Mouse (Mus musculus) liver, postnatal 0 days (tissue): ENCODE measurements around the gene Foxc2. TPM values are rescaled to one million over a fixed set of nuclear protein-coding genes. Genes with fewer than 3 reads are reported as not detected.

Source experiments
- ATAC-seq: fragments of 200-750 bp; cut with Nextera tagmentation; 2 replicates; pipeline ENCODE4 v1.8.0; 2017; ENCODE audit warnings: mild to moderate bottlenecking, moderate library complexity
- DNase-seq: peaks from one replicate; pipeline ENCODE4 v3.0.0-alpha.2; 2016
- H3K27ac ChIP-seq: fragments of 300-500 bp; sonication (generic); 2 replicates; pipeline ENCODE4 v1.5.1; 2014; ENCODE audit warnings: antibody characterized with exemption, moderate library complexity, mild to moderate bottlenecking, low read depth
- H3K27me3 ChIP-seq: fragments of 300-500 bp; sonication (generic); 2 replicates; pipeline ENCODE4 v1.6.1; 2014; ENCODE audit warnings: low read length, control low read depth, mixed read lengths; ENCODE audit not compliant: insufficient read depth
- H3K36me3 ChIP-seq: fragments of 300-500 bp; sonication (generic); replicated peaks from 2 replicates; pipeline ENCODE4 v1.6.1; 2014; ENCODE audit warnings: mild to moderate bottlenecking, control low read depth, low read length, moderate library complexity, mixed read lengths; ENCODE audit not compliant: insufficient read depth
- H3K4me1 ChIP-seq: fragments of 300-500 bp; sonication (generic); 2 replicates; pipeline ENCODE4 v1.6.1; 2014; ENCODE audit warnings: antibody characterized with exemption, mild to moderate bottlenecking, control low read depth; ENCODE audit not compliant: insufficient read depth
- H3K4me2 ChIP-seq: fragments of 300-500 bp; sonication (generic); 2 replicates; pipeline ENCODE4 v1.6.1; 2014; ENCODE audit warnings: low read depth, mild to moderate bottlenecking, low read length, moderate library complexity, mixed read lengths
- H3K4me3 ChIP-seq: fragments of 300-500 bp; sonication (generic); 2 replicates; pipeline ENCODE4 v1.5.1; 2014; ENCODE audit warnings: low read depth, low read length
- H3K9ac ChIP-seq: fragments of 300-500 bp; sonication (generic); replicated peaks from 2 replicates; pipeline ENCODE4 v1.6.1; 2014; ENCODE audit warnings: mild to moderate bottlenecking, moderate library complexity
- H3K9me3 ChIP-seq: fragments of 300-500 bp; sonication (generic); 2 replicates; pipeline ENCODE4 v1.6.1; 2016; ENCODE audit warnings: mild to moderate bottlenecking, control low read depth, low read length, mixed read lengths
- CTCF ChIP-seq: sonication (generic); IDR thresholded peaks from 2 replicates; pipeline ENCODE4 v1.5.1; 2016; ENCODE audit warnings: antibody characterized with exemption, low read depth
- EP300 ChIP-seq: IDR thresholded peaks from 2 replicates; pipeline ENCODE4 v1.6.1; 2016; ENCODE audit warnings: antibody characterized with exemption, low read depth, mild to moderate bottlenecking
- WGBS: fragments of 180-500 bp; shearing (Covaris S2); extraction: QIAGEN DNeasy Blood & Tissue Kit; methylation state at CpG from one replicate; pipeline ENCODE4 v1.1.7; 2014; ENCODE audit not compliant: insufficient replicate concordance; 5-methylcytosine and 5-hydroxymethylcytosine counted together
- polyA plus RNA-seq: library from polyadenylated mRNA; unstranded; fragments of >200 nt; fragmentation: Nextera tagmentation; extraction: Ambion mirVana; gene quantifications from 2 replicates; pipeline ENCODE4 v1.2.1, GENCODE M21; 2015

Gene Foxc2
- polyA plus RNA-seq, 1 experiment from 2014 or later = 0.05 TPM

- no peak for DNase-seq
- Histone ChIP-seq H3K9ac (no peak overlapping the region), H3K4me1 (peaks cover 8% of the 10 kb centered on the region; the same call in 1 of the 2 replicates), H3K9me3 (no peaks in the 10 kb centered on the region), H3K27ac (no peak overlapping the region), H3K4me2 (no peak overlapping the region), H3K36me3 (no peaks in the 10 kb centered on the region), H3K27me3 (peaks cover 100% of the 10 kb centered on the region), H3K4me3 (no peak overlapping the region)
- no peak for ATAC-seq
- TF ChIP-seq EP300 = no peak
- TF ChIP-seq CTCF = no peak
- 8% methylated on average over 6 of the region's 6 CpGs for WGBS
Observed at GRCm38 (mm10) chr8:121126191-121126590, 10.2 kb downstream of the Foxc2 start.

DNA sequence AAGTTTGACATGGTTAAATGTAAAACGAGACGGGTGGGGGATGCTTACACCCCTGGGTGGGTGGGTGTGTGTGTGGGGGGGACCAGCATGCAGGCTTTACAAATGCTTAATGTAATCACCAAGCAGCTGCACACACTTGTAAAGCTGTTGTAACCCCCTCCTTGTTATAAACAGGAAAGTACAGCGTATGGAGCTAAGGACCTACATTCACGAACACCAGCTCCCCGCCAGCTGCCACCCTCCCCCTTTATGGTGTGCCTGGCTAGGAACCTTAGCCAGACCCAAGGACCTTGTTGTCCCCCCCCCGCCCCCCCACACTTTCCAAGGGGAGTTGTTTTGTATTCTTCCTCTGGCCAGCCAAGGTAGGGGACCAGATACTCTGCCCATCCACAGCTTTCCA, 10.7 kb downstream of the Foxc2 start:
- Histone ChIP-seq H3K4me3 (no peak overlapping the region), H3K9ac (no peak overlapping the region), H3K4me2 (no peak overlapping the region), H3K4me1 (peaks cover 8% of the 10 kb centered on the region; the same call in 1 of the 2 replicates), H3K36me3 (no peaks in the 10 kb centered on the region), H3K9me3 (no peaks in the 10 kb centered on the region), H3K27ac (no peak overlapping the region), H3K27me3 (peaks cover 95% of the 10 kb centered on the region)
- ATAC-seq (no peak), DNase-seq (no peak)
- TF ChIP-seq EP300 (no peak), CTCF (no peak)
- WGBS = 16% methylated on average over 6 of the region's 6 CpGs

DNA sequence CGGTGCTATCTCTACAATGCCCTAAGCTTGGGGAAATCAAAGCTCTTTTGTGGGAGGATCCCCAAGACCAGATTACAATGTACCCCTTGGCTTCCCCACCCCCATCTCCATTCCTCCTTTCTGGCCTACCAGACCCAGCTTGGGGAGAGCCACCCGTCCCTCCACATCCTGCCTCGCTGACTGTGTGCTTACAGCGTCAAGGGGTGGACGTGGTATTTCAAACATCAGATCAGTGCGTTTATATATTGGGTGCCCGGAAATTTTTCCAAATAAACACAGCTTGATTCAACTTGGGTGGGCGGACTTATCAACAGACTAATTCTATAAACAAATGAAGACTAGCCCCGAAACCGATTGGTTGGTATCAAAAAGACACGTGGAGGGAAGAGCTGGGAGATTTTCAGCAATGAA, 11.3 kb downstream of the Foxc2 start:
- no peak overlapping the region for H3K27ac ChIP-seq
- no peaks in the 10 kb centered on the region for H3K9me3 ChIP-seq
- peaks cover 92% of the 10 kb centered on the region for H3K27me3 ChIP-seq
- H3K9ac ChIP-seq = no peak overlapping the region
- WGBS = 4% methylated on average over 11 of the region's 11 CpGs
- H3K4me1 ChIP-seq = peaks cover 8% of the 10 kb centered on the region; the same call in 1 of the 2 replicates
- TF ChIP-seq CTCF (no peak), EP300 (no peak)
- H3K36me3 ChIP-seq = no peaks in the 10 kb centered on the region
- H3K4me2 ChIP-seq = no peak overlapping the region
- ATAC-seq (no peak), DNase-seq (no peak)
- H3K4me3 ChIP-seq = no peak overlapping the region

GRCm38 (mm10) chr8:121127756-121128375, 11.9 kb downstream of the Foxc2 start, which contains the start of gene Foxl1:
Foxl1 (plus strand) TSS chr8:121127940.
- Histone ChIP-seq H3K36me3 (no peaks in the 10 kb centered on the region), H3K9me3 (no peaks in the 10 kb centered on the region), H3K4me1 (peaks cover 8% of the 10 kb centered on the region; the same call in 1 of the 2 replicates), H3K27me3 (peaks cover 86% of the 10 kb centered on the region), H3K9ac (no peak within 1 kb of the TSS), H3K4me3 (no peak within 1 kb of the TSS), H3K4me2 (peak within 1 kb of the TSS; percentile 18; the same call in 1 of the 2 replicates), H3K27ac (no peak within 1 kb of the TSS)
- ATAC-seq = no peak
- WGBS = 3% methylated on average over 43 of the region's 43 CpGs
- DNase-seq = no peak
- no peak for TF ChIP-seq EP300
- TF ChIP-seq CTCF = no peak

- peak overlapping the region; percentile 18; the same call in 1 of the 2 replicates for H3K4me2 ChIP-seq
- DNase-seq (no peak), ATAC-seq (no peak)
- peaks cover 8% of the 10 kb centered on the region; the same call in 1 of the 2 replicates for H3K4me1 ChIP-seq
- TF ChIP-seq EP300 (no peak), CTCF (no peak)
- no peaks in the 10 kb centered on the region for H3K36me3 ChIP-seq
- no peak overlapping the region for H3K27ac ChIP-seq
- H3K4me3 ChIP-seq = no peak overlapping the region
- peaks cover 78% of the 10 kb centered on the region for H3K27me3 ChIP-seq
- no peaks in the 10 kb centered on the region for H3K9me3 ChIP-seq
- 4% methylated on average over 49 of the region's 55 CpGs for WGBS
- H3K9ac ChIP-seq = no peak overlapping the region
Observed at GRCm38 (mm10) chr8:121128531-121129264, 12.7 kb downstream of the Foxc2 start.

GRCm38 (mm10) chr8:121129265-121129940, 13.4 kb downstream of the Foxc2 start:
- no peak for TF ChIP-seq CTCF
- TF ChIP-seq EP300 = no peak
- no peaks in the 10 kb centered on the region for H3K36me3 ChIP-seq
- H3K9ac ChIP-seq = no peak overlapping the region
- peaks cover 71% of the 10 kb centered on the region for H3K27me3 ChIP-seq
- no peaks in the 10 kb centered on the region for H3K9me3 ChIP-seq
- DNase-seq (no peak), ATAC-seq (no peak)
- no peak overlapping the region for H3K4me3 ChIP-seq
- 18% methylated on average over 16 of the region's 16 CpGs for WGBS
- H3K4me1 ChIP-seq = peaks cover 8% of the 10 kb centered on the region; the same call in 1 of the 2 replicates
- no peak overlapping the region for H3K27ac ChIP-seq
- H3K4me2 ChIP-seq = no peak overlapping the region
